Mouse (Mus musculus): ENCODE measurements around the gene Rfxank. TPM values are rescaled to one million over a fixed set of nuclear protein-coding genes. Genes with fewer than 3 reads are reported as not detected.

Gene Rfxank
- 30.4 to 37.4 TPM (median 32.7 TPM) in 4 replicates for total RNA-seq (2023; ENCODE audit: inconsistent age)

DNA sequence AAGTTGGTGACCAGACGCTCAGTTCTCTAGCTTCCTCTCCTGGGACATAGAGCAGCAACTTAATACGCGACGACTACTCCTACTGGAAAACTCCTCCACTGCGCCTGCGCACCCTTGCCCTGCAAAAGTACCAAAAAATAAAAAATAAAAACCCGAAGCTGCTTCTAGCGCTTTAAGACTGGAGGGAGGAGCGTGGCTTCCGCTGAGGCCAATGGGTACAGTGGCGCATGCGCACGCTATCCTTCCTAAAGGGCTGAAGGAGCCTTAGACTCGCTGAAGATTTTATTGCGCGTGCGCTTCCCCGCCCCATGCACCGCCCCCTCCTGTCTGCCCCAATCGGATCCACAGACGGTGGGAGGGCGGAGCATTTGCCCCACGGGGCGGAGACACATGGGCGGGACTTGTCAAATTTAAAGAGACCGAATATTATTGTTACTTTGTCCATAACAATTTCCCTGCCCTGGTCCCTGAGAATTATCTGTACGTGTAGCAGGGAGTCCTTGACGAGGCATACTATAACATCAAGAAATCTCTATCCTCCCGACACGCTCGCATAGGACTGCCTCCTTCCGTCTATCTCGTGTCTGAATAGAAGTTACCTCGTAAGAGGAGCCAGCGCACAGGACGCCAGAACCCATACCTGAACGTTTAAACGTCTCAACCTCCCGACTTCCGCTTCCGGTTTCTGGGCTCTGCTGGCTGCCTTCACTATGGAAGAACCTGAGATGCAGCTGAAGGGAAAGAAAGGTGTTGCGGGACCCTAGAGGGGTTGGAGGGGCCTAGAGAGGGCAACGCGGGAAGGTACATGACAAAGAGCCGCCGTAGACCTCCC lies at the start of gene Rfxank, which contains the start of the genes Borcs8 and Mef2b:
Rfxank (minus strand) TSS at position 129 of the 832 bp plus-strand sequence.
Borcs8 (plus strand) TSS at position 474 of the 832 bp plus-strand sequence.
Mef2b (plus strand) TSS at position 686 of the 832 bp plus-strand sequence.

DNA sequence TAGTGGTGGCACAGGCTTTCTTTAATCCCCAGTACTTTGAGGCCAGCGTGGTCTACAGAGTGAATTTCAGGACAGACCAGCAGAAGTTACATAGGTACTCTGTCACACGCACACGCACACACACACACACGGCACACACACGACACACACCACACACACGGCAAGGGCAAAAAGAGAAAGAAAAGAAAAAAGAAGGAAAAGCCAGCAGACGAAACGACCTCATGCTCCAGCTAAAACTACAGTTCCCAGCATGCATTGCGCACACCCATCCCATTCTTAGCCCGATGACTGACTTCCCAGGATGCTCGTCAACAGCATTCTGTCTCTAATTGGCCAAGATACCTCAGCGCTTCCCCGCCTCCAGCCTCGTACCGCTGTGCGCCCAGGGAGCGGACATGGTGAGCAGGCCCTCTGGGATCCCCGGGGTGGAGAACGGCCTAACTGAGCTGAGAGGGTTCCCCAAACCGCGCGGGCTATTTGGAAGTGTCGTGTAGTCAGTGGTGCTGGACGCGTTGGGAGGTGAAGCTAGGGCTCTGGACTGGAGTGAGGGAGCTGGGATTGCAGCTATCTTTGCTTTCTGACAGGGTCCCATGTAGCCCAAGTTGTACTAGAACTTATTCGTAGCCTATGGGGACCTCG lies 33.2 kb upstream of the Rfxank start, which contains the start of gene Tmem161a:
Tmem161a (plus strand) TSS at position 314 of the 639 bp plus-strand sequence.

DNA sequence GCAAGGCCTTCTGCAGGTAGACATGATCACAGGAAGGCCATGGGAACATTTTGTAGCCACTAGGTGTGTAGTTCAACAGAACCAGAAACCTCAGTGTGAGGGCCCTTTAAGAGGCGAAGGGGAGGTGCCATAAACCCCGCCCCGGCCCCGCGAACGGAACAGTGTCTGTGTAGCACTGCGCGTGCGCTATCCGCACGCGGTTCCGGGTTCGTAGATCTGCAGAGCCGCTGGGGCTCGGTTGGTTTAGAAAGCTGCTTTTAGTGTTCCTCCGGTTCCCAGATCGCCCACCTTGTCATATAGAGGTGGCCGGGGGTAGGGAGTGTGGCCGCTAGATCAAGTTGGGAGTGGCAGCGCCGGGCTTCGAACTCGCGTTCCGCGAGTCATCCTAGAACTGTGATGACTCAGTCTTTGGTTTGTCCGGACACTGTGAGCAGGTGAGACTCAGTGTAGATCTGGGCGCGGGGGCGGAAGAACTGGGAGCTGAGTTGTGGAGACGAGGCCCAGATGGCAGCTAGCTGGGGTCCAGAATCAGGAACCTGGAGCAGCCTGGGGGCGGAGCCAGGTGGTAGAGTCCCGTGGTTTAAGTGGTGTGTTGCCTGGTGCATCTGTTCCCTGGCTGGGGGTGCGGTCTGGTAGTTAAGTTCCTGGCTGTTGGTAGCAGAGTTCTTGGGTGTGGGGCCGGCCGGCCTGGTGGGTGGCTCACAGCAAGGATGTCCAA lies 7.6 kb downstream of the Rfxank start, which contains the start of gene Nr2c2ap:
Nr2c2ap (plus strand) TSS at position 168 of the 718 bp plus-strand sequence.

DNA sequence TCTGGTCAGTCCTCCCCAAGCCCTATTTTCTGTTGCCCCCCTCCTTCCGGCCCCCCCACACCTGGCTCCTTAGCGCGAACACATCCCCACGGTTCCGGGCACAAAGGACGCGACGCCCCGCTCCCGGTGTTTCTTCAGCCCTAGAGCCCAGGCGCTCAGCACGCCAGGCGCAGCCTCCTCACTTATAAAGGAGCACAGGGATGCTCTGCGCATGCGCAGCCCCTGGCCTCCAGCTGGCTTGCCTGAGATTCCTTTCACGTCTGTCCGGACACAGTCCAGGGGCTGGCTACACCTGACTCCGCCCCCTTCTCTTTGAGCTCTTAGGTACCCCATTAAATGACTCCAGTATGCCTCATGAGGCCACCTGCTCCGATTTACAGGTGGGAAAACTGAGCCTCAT lies 18.3 kb downstream of the Rfxank start, which contains the start of gene Ncan:
Ncan (minus strand) TSS at position 207 of the 400 bp plus-strand sequence.

DNA sequence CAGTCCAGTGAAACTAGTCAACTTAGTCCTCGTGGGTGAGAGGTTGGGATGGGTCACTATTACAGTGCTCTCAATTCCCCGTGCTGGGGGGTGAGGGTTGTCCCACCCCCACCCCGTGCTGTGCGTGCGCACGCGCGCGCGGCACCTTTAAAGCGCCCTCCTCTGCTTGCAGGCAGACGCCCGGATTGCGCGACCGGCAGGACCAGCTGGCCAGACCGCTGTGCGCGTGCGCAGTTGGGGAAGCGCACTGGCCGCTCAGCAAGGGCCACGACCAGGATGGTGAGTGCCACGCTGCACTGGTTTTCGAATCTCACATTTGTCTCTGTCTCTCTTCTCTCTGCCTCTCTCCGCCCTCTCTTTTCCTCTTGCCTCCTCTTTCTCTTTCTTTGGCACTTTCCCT lies 55.7 kb downstream of the Rfxank start, which contains the start of gene Hapln4:
Hapln4 (plus strand) TSS at position 173 of the 400 bp plus-strand sequence.

Other genes starting within 250 kb of the Rfxank start
- gene Tssk6, start 237.0 kb downstream of the Rfxank start, total RNA-seq (2023; ENCODE audit: inconsistent age) = 0.67 to 1.2 TPM (median 0.78 TPM) in 4 replicates
- gene Ndufa13, start 236.6 kb downstream of the Rfxank start, total RNA-seq (2023; ENCODE audit: inconsistent age) = 46.3 to 55.9 TPM (median 52.5 TPM) in 4 replicates
- 2.5 to 3.1 TPM in 2 of 4 replicates, not detected in the others for gene Yjefn3, start 236.4 kb downstream of the Rfxank start, total RNA-seq (2023; ENCODE audit: inconsistent age)
- 95.7 to 102 TPM (median 98.3 TPM) in 4 replicates for gene Gatad2a, start 142.8 kb downstream of the Rfxank start, total RNA-seq (2023; ENCODE audit: inconsistent age)
- 125 to 133 TPM (median 128 TPM) in 4 replicates for gene Mau2, start 96.4 kb downstream of the Rfxank start, total RNA-seq (2023; ENCODE audit: inconsistent age)
- 41.6 to 48.4 TPM (median 45.4 TPM) in 4 replicates for gene Sugp1, start 96.3 kb downstream of the Rfxank start, total RNA-seq (2023; ENCODE audit: inconsistent age)
- gene Tm6sf2, start 66.2 kb downstream of the Rfxank start, total RNA-seq (2023; ENCODE audit: inconsistent age) = 0.35 to 0.66 TPM in 2 of 4 replicates, not detected in the others
- gene Hapln4, start 55.7 kb downstream of the Rfxank start, total RNA-seq (2023; ENCODE audit: inconsistent age) = not detected in 4 replicates
- 0.13 to 0.24 TPM (median 0.20 TPM) in 4 replicates for gene Ncan, start 18.3 kb downstream of the Rfxank start, total RNA-seq (2023; ENCODE audit: inconsistent age)
- gene Nr2c2ap, start 7.8 kb downstream of the Rfxank start, total RNA-seq (2023; ENCODE audit: inconsistent age) = 22.5 to 33.6 TPM (median 27.3 TPM) in 4 replicates
- 46.7 to 62.2 TPM (median 55.3 TPM) in 4 replicates for gene Borcs8, start 345 bp upstream of the Rfxank start, total RNA-seq (2023; ENCODE audit: inconsistent age)
- 1.6 to 4.9 TPM (median 3.8 TPM) in 4 replicates for gene Mef2b, start 557 bp upstream of the Rfxank start, total RNA-seq (2023; ENCODE audit: inconsistent age)
- 42.7 to 53.5 TPM (median 46.6 TPM) in 4 replicates for gene Tmem161a, start 33.2 kb upstream of the Rfxank start, total RNA-seq (2023; ENCODE audit: inconsistent age)
- 5.0 to 6.2 TPM (median 5.4 TPM) in 4 replicates for gene Slc25a42, start 73.2 kb upstream of the Rfxank start, total RNA-seq (2023; ENCODE audit: inconsistent age)
- gene Sugp2, start 95.1 kb upstream of the Rfxank start, total RNA-seq (2023; ENCODE audit: inconsistent age) = 63.2 to 81.3 TPM (median 69.3 TPM) in 4 replicates
- gene Armc6, start 95.3 kb upstream of the Rfxank start, total RNA-seq (2023; ENCODE audit: inconsistent age) = 6.2 to 12.6 TPM (median 7.9 TPM) in 4 replicates
- 7.0 to 10.2 TPM (median 8.9 TPM) in 4 replicates for gene Homer3, start 143.7 kb upstream of the Rfxank start, total RNA-seq (2023; ENCODE audit: inconsistent age)
- 60.2 to 96.0 TPM (median 74.4 TPM) in 4 replicates for gene Ddx49, start 163.3 kb upstream of the Rfxank start, total RNA-seq (2023; ENCODE audit: inconsistent age)
- 101 to 125 TPM (median 107 TPM) in 4 replicates for gene Cope, start 163.4 kb upstream of the Rfxank start, total RNA-seq (2023; ENCODE audit: inconsistent age)
- gene Cers1, start 176.6 kb upstream of the Rfxank start, total RNA-seq (2023; ENCODE audit: inconsistent age) = not detected in 4 replicates
- gene Gdf1, start 190.7 kb upstream of the Rfxank start, total RNA-seq (2023; ENCODE audit: inconsistent age) = not detected in 4 replicates
- gene Upf1, start 214.1 kb upstream of the Rfxank start, total RNA-seq (2023; ENCODE audit: inconsistent age) = 70.0 to 77.0 TPM (median 72.2 TPM) in 4 replicates
- 0.27 TPM in 1 of 4 replicates, not detected in the others for gene Comp, start 234.4 kb upstream of the Rfxank start, total RNA-seq (2023; ENCODE audit: inconsistent age)